Mouse (Mus musculus): ENCODE data around the gene Fndc5. TPM values are rescaled to one million over a fixed set of nuclear protein-coding genes. Genes with fewer than 3 reads are reported as not detected.
A peak's percentile ranks its signal among the peaks of the same experiment; 100 is the strongest.

The Fndc5 gene
- polyA plus RNA-seq, 1 experiment from 2014 or later = 15.4 TPM

GRCm38 (mm10) chr4:129142439-129143045 lies 5.7 kb downstream of the Fndc5 start:
- Histone ChIP-seq H3K9me3 (ENCODE audit: control insufficient read depth, low read length) (no peaks in the 10 kb centered on the region), H3K4me2 (replicated peaks) (no peak overlapping the region), H3K27ac (no peak overlapping the region), H3K4me3 (replicated peaks; ENCODE audit: low read length) (no peak overlapping the region), H3K27me3 (ENCODE audit: control insufficient read depth, insufficient read depth, low read length) (peaks cover 8% of the 10 kb centered on the region), H3K9ac (no peak overlapping the region), H3K36me3 (replicated peaks; ENCODE audit: control insufficient read depth, insufficient read depth) (no peaks in the 10 kb centered on the region), H3K4me1 (replicated peaks; ENCODE audit: control insufficient read depth, insufficient read depth, low read length) (peaks cover 28% of the 10 kb centered on the region)
- WGBS = 82% methylated on average over 11 of the region's 11 CpGs
- no peak for DNase-seq (ENCODE audit: low spot score)
- ATAC-seq (ENCODE audit: low FRiP score) = no peak

GRCm38 (mm10) chr4:129143509-129143908 lies 6.7 kb downstream of the Fndc5 start:
- Histone ChIP-seq H3K9me3 (ENCODE audit: control insufficient read depth, low read length) (no peaks in the 10 kb centered on the region), H3K27ac (no peak overlapping the region), H3K4me3 (replicated peaks; ENCODE audit: low read length) (no peak overlapping the region), H3K27me3 (ENCODE audit: control insufficient read depth, insufficient read depth, low read length) (no peaks in the 10 kb centered on the region), H3K4me2 (replicated peaks) (no peak overlapping the region), H3K4me1 (replicated peaks; ENCODE audit: control insufficient read depth, insufficient read depth, low read length) (peaks cover 28% of the 10 kb centered on the region), H3K9ac (no peak overlapping the region), H3K36me3 (replicated peaks; ENCODE audit: control insufficient read depth, insufficient read depth) (0 out of 2 replicates have a peak, but pooled peaks cover 3% of the 10 kb centered on the region)
- WGBS = 84% methylated on average over 5 of the region's 5 CpGs
- ATAC-seq (ENCODE audit: low FRiP score) (no peak), DNase-seq (ENCODE audit: low spot score) (no peak)

GRCm38 (mm10) chr4:129144401-129145367 lies 7.9 kb downstream of the Fndc5 start:
- DNase-seq (ENCODE audit: low spot score) (no peak), ATAC-seq (ENCODE audit: low FRiP score) (peak; percentile 43; the same call in 1 of the 2 replicates)
- 48% methylated on average over 16 of the region's 16 CpGs for whole genome bisulfite sequencing
- H3K27me3 ChIP-seq (ENCODE audit: control insufficient read depth, insufficient read depth, low read length) = no peaks in the 10 kb centered on the region
- no peaks in the 10 kb centered on the region for H3K9me3 ChIP-seq (ENCODE audit: control insufficient read depth, low read length)
- H3K4me1 ChIP-seq (replicated peaks; ENCODE audit: control insufficient read depth, insufficient read depth, low read length) = peaks cover 27% of the 10 kb centered on the region
- H3K4me2 ChIP-seq (replicated peaks) = no peak overlapping the region
- peak overlapping the region; percentile 78 for H3K27ac ChIP-seq
- H3K36me3 ChIP-seq (replicated peaks; ENCODE audit: control insufficient read depth, insufficient read depth) = peaks cover 13% of the 10 kb centered on the region; the same call in 1 of the 2 replicates
- no peak overlapping the region for H3K4me3 ChIP-seq (replicated peaks; ENCODE audit: low read length)
- no peak overlapping the region; the same call in 1 of the 2 replicates for H3K9ac ChIP-seq

- peak overlapping the region; percentile 78 for H3K27ac ChIP-seq
- peaks cover 19% of the 10 kb centered on the region for H3K36me3 ChIP-seq (replicated peaks; ENCODE audit: control insufficient read depth, insufficient read depth)
- no peak overlapping the region for H3K4me2 ChIP-seq (replicated peaks)
- H3K4me3 ChIP-seq (replicated peaks; ENCODE audit: low read length) = no peak overlapping the region
- peaks cover 24% of the 10 kb centered on the region for H3K4me1 ChIP-seq (replicated peaks; ENCODE audit: control insufficient read depth, insufficient read depth, low read length)
- no peaks in the 10 kb centered on the region for H3K27me3 ChIP-seq (ENCODE audit: control insufficient read depth, insufficient read depth, low read length)
- no peaks in the 10 kb centered on the region for H3K9me3 ChIP-seq (ENCODE audit: control insufficient read depth, low read length)
- 75% methylated on average over 4 of the region's 4 CpGs for WGBS
- ATAC-seq (ENCODE audit: low FRiP score) (no peak), DNase-seq (ENCODE audit: low spot score) (no peak)
- H3K9ac ChIP-seq = no peak overlapping the region
These were observed 8.6 kb downstream of the Fndc5 start for GRCm38 (mm10) chr4:129145411-129145810.

GRCm38 (mm10) chr4:129145943-129146342 lies 9.1 kb downstream of the Fndc5 start:
- Histone ChIP-seq H3K4me1 (replicated peaks; ENCODE audit: control insufficient read depth, insufficient read depth, low read length) (peaks cover 24% of the 10 kb centered on the region), H3K27ac (peak overlapping the region; percentile 78; the same call in 1 of the 2 replicates)
- WGBS = 71% methylated on average over 4 of the region's 4 CpGs

GRCm38 (mm10) chr4:129146392-129146791 lies 9.6 kb downstream of the Fndc5 start:
- Histone ChIP-seq H3K9me3 (ENCODE audit: control insufficient read depth, low read length) (no peaks in the 10 kb centered on the region), H3K36me3 (replicated peaks; ENCODE audit: control insufficient read depth, insufficient read depth) (peaks cover 28% of the 10 kb centered on the region), H3K4me2 (replicated peaks) (no peak overlapping the region), H3K9ac (no peak overlapping the region), H3K27ac (no peak overlapping the region), H3K4me3 (replicated peaks; ENCODE audit: low read length) (no peak overlapping the region), H3K4me1 (replicated peaks; ENCODE audit: control insufficient read depth, insufficient read depth, low read length) (peaks cover 23% of the 10 kb centered on the region), H3K27me3 (ENCODE audit: control insufficient read depth, insufficient read depth, low read length) (no peaks in the 10 kb centered on the region)
- WGBS = 74% methylated on average over 2 of the region's 2 CpGs
- ATAC-seq (ENCODE audit: low FRiP score) (no peak), DNase-seq (ENCODE audit: low spot score) (no peak)

More at GRCm38 (mm10) chr4:129145943-129146342, 9.1 kb downstream of the Fndc5 start:
- no peak overlapping the region for H3K9ac ChIP-seq
- H3K4me3 ChIP-seq (replicated peaks; ENCODE audit: low read length) = no peak overlapping the region
- H3K9me3 ChIP-seq (ENCODE audit: control insufficient read depth, low read length) = no peaks in the 10 kb centered on the region
- no peak overlapping the region for H3K4me2 ChIP-seq (replicated peaks)
- DNase-seq (ENCODE audit: low spot score) = no peak
- H3K27me3 ChIP-seq (ENCODE audit: control insufficient read depth, insufficient read depth, low read length) = no peaks in the 10 kb centered on the region
- no peak for ATAC-seq (ENCODE audit: low FRiP score)
- H3K36me3 ChIP-seq (replicated peaks; ENCODE audit: control insufficient read depth, insufficient read depth) = peaks cover 24% of the 10 kb centered on the region

GRCm38 (mm10) chr4:129147552-129148103 lies 10.8 kb downstream of the Fndc5 start:
- Histone ChIP-seq H3K4me1 (replicated peaks; ENCODE audit: control insufficient read depth, insufficient read depth, low read length) (peaks cover 17% of the 10 kb centered on the region), H3K4me3 (replicated peaks; ENCODE audit: low read length) (no peak overlapping the region), H3K27me3 (ENCODE audit: control insufficient read depth, insufficient read depth, low read length) (no peaks in the 10 kb centered on the region), H3K9me3 (ENCODE audit: control insufficient read depth, low read length) (no peaks in the 10 kb centered on the region), H3K36me3 (replicated peaks; ENCODE audit: control insufficient read depth, insufficient read depth) (peaks cover 38% of the 10 kb centered on the region), H3K4me2 (replicated peaks) (no peak overlapping the region), H3K9ac (no peak overlapping the region), H3K27ac (no peak overlapping the region)
- WGBS = 86% methylated on average over 13 of the region's 13 CpGs
- ATAC-seq (ENCODE audit: low FRiP score) = no peak
- DNase-seq (ENCODE audit: low spot score) = no peak

GRCm38 (mm10) chr4:129149321-129149720 lies 12.5 kb downstream of the Fndc5 start:
- H3K27ac ChIP-seq = no peak overlapping the region
- ATAC-seq (ENCODE audit: low FRiP score) = no peak

GRCm38 (mm10) chr4:129151276-129151811 lies 14.5 kb downstream of the Fndc5 start:
- H3K4me3 ChIP-seq (replicated peaks; ENCODE audit: low read length) = no peak overlapping the region
- WGBS = 75% methylated on average over 4 of the region's 4 CpGs
- DNase-seq (ENCODE audit: low spot score) = no peak

More at GRCm38 (mm10) chr4:129149321-129149720, 12.5 kb downstream of the Fndc5 start:
- H3K36me3 ChIP-seq (replicated peaks; ENCODE audit: control insufficient read depth, insufficient read depth) = peaks cover 53% of the 10 kb centered on the region
- H3K4me2 ChIP-seq (replicated peaks) = no peak overlapping the region
- H3K27me3 ChIP-seq (ENCODE audit: control insufficient read depth, insufficient read depth, low read length) = no peaks in the 10 kb centered on the region
- H3K4me1 ChIP-seq (replicated peaks; ENCODE audit: control insufficient read depth, insufficient read depth, low read length) = peaks cover 12% of the 10 kb centered on the region
- H3K9me3 ChIP-seq (ENCODE audit: control insufficient read depth, low read length) = no peaks in the 10 kb centered on the region
- whole genome bisulfite sequencing = 91% methylated on average over 1 of the region's 1 CpGs
- H3K9ac ChIP-seq = no peak overlapping the region
- H3K4me3 ChIP-seq (replicated peaks; ENCODE audit: low read length) = no peak overlapping the region
- no peak for DNase-seq (ENCODE audit: low spot score)

More at GRCm38 (mm10) chr4:129151276-129151811, 14.5 kb downstream of the Fndc5 start:
- no peak for ATAC-seq (ENCODE audit: low FRiP score)
- Histone ChIP-seq H3K36me3 (replicated peaks; ENCODE audit: control insufficient read depth, insufficient read depth) (peaks cover 66% of the 10 kb centered on the region), H3K4me1 (replicated peaks; ENCODE audit: control insufficient read depth, insufficient read depth, low read length) (no peaks in the 10 kb centered on the region), H3K4me2 (replicated peaks) (no peak overlapping the region), H3K27ac (no peak overlapping the region), H3K9me3 (ENCODE audit: control insufficient read depth, low read length) (no peaks in the 10 kb centered on the region), H3K27me3 (ENCODE audit: control insufficient read depth, insufficient read depth, low read length) (no peaks in the 10 kb centered on the region), H3K9ac (no peak overlapping the region)
